17 mouse cellular contexts compared by ENCODE assay signal in the genomic region with DNA sequence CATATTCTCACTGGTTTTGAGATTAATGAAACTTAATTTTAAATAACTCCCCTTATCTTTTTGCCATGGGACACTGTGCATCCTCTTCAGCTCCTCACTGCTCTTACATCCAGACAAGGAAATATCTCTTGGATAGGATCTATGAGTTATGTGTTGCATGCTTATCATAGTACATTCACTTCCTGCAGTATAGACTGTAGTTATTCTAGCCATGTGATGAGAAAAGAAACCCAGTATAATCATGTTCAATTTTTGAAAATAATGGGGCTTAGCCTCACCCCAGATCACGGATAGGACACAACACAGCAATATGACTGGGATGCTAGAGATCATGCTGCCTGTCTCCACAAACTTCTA.
"Had no signal": no experiment of that assay in that cellular context is flagged by ENCODE, and none has a peak within 500 bp of the region (broad histone marks: within the 10 kb centered on the region; RNA-seq: fewer than 3 reads in every experiment).

No protein-coding gene starts in this region.

- H3K36me3 ChIP-seq: midbrain, embryonic 10.5 days; midbrain, embryonic 12.5 days; neural tube, embryonic 13.5 days; neural tube, embryonic 15.5 days had no signal

- DNase-seq: lung, adult 18-20 months; lung, postnatal 10 days; lung, postnatal 4 days; retina, postnatal 1 day; right cerebral cortex, postnatal 25 days; right cerebral cortex, postnatal 4 days; spleen, adult 18-20 months; thymus, adult 18-20 months; thymus, postnatal 14 days; thymus, postnatal 36 days had no signal

- H3K4me3 ChIP-seq: midbrain, embryonic 10.5 days; midbrain, embryonic 12.5 days; myocyte; neural tube, embryonic 13.5 days; neural tube, embryonic 15.5 days had no signal

- H3K9me3 ChIP-seq: midbrain, embryonic 10.5 days; midbrain, embryonic 12.5 days; neural tube, embryonic 13.5 days; neural tube, embryonic 15.5 days had no signal

- H3K4me2 ChIP-seq: lung, embryonic 14.5 days; midbrain, embryonic 12.5 days; neural tube, embryonic 13.5 days; neural tube, embryonic 15.5 days had no signal

- H3K27me3 ChIP-seq: midbrain, embryonic 12.5 days; neural tube, embryonic 13.5 days; neural tube, embryonic 15.5 days had no signal

- H3K4me1 ChIP-seq: midbrain, embryonic 10.5 days; midbrain, embryonic 12.5 days; neural tube, embryonic 13.5 days; neural tube, embryonic 15.5 days had no signal

- ATAC-seq: midbrain, embryonic 16.5 days had no signal

- H3K27ac ChIP-seq: midbrain, embryonic 10.5 days; midbrain, embryonic 12.5 days; neural tube, embryonic 13.5 days; neural tube, embryonic 15.5 days had no signal

- H3K9ac ChIP-seq: lung, embryonic 14.5 days; midbrain, embryonic 12.5 days; neural tube, embryonic 13.5 days; neural tube, embryonic 15.5 days had no signal
